Mouse (Mus musculus): ENCODE results near the gene Cyyr1. TPM values are rescaled to one million over a fixed set of nuclear protein-coding genes. Genes with fewer than 3 reads are reported as not detected.
"Not testable (repeated sequence)": the region's sequence is repeated elsewhere in the genome, so short reads cannot be mapped to it uniquely, and the experiment has no call there.

The Cyyr1 gene
- total RNA-seq (2021): 1 to 10 TPM; 3.9 to 5.1 TPM

- DNase-seq; intact Hi-C loops (cut with DNase I): not testable (repeated sequence)
Observed at GRCm38 (mm10) chr16:85553297-85553696, at the start of gene Cyyr1. Gene Cyyr1 (minus strand): TSS chr16:85553397.

GRCm38 (mm10) chr16:85588844-85589243 lies 35.6 kb upstream of the Cyyr1 start:
- no peak for DNase-seq
- intact Hi-C loops (cut with DNase I): loop anchor here (10.0 kb wide), 1 partner anchor 114 kb away; no protein-coding TSS in a partner anchor

GRCm38 (mm10) chr16:85587573-85588226 lies 34.5 kb upstream of the Cyyr1 start:
- intact Hi-C loops (cut with DNase I): loop anchor here (10.0 kb wide), 1 partner anchor 113 kb away; no protein-coding TSS in a partner anchor
- DNase-seq: no peak

GRCm38 (mm10) chr16:85566474-85566873 lies 13.3 kb upstream of the Cyyr1 start:
- intact Hi-C loops (cut with DNase I): no loop called here
- DNase-seq: no peak

GRCm38 (mm10) chr16:85553838-85554237 lies 641 bp upstream of the Cyyr1 start:
- no peak for DNase-seq
- intact Hi-C loops (cut with DNase I): no loop called here

GRCm38 (mm10) chr16:85551976-85552375 lies 1.2 kb downstream of the Cyyr1 start:
- DNase-seq; intact Hi-C loops (cut with DNase I): not testable (repeated sequence)

GRCm38 (mm10) chr16:85549971-85550567 lies 3.1 kb downstream of the Cyyr1 start:
- intact Hi-C loops (cut with DNase I): no loop called here
- peak; percentile 52 for DNase-seq

GRCm38 (mm10) chr16:85546519-85546918 lies 6.7 kb downstream of the Cyyr1 start:
- intact Hi-C loops (cut with DNase I): no loop called here
- no peak for DNase-seq

- no peak for DNase-seq
- intact Hi-C loops (cut with DNase I): no loop called here
Observed at GRCm38 (mm10) chr16:85541676-85542273, 11.4 kb downstream of the Cyyr1 start.

- no peak for DNase-seq
Observed at GRCm38 (mm10) chr16:85541023-85541422, 12.2 kb downstream of the Cyyr1 start.

GRCm38 (mm10) chr16:85538367-85538766 lies 14.8 kb downstream of the Cyyr1 start:
- intact Hi-C loops (cut with DNase I): no loop called here

More at GRCm38 (mm10) chr16:85541023-85541422, 12.2 kb downstream of the Cyyr1 start:
- intact Hi-C loops (cut with DNase I): no loop called here

GRCm38 (mm10) chr16:85536075-85536474 lies 17.1 kb downstream of the Cyyr1 start:
- intact Hi-C loops (cut with DNase I): no loop called here
- DNase-seq: no peak

More at GRCm38 (mm10) chr16:85538367-85538766, 14.8 kb downstream of the Cyyr1 start:
- DNase-seq: no peak

GRCm38 (mm10) chr16:85527743-85528620 lies 25.2 kb downstream of the Cyyr1 start:
- peak; percentile 46 for DNase-seq
- intact Hi-C loops (cut with DNase I): no loop called here

- no peak for DNase-seq
- intact Hi-C loops (cut with DNase I): no loop called here
Observed at GRCm38 (mm10) chr16:85524589-85524988, 28.6 kb downstream of the Cyyr1 start.

- intact Hi-C loops (cut with DNase I): no loop called here
- DNase-seq: no peak
Observed at GRCm38 (mm10) chr16:85507264-85507663, 45.9 kb downstream of the Cyyr1 start.

GRCm38 (mm10) chr16:85505108-85505507 lies 48.1 kb downstream of the Cyyr1 start:
- intact Hi-C loops (cut with DNase I): no loop called here
- DNase-seq: no peak

GRCm38 (mm10) chr16:85503416-85503815 lies 49.8 kb downstream of the Cyyr1 start:
- DNase-seq: no peak
- intact Hi-C loops (cut with DNase I): no loop called here

GRCm38 (mm10) chr16:85495837-85496236 lies 57.4 kb downstream of the Cyyr1 start:
- intact Hi-C loops (cut with DNase I): no loop called here
- DNase-seq: no peak

GRCm38 (mm10) chr16:85488105-85488607 lies 65.0 kb downstream of the Cyyr1 start:
- peak; percentile 32 for DNase-seq
- intact Hi-C loops (cut with DNase I): no loop called here

GRCm38 (mm10) chr16:85487266-85487665 lies 65.9 kb downstream of the Cyyr1 start:
- no peak for DNase-seq
- intact Hi-C loops (cut with DNase I): no loop called here

GRCm38 (mm10) chr16:85484557-85484956 lies 68.6 kb downstream of the Cyyr1 start:
- intact Hi-C loops (cut with DNase I): no loop called here
- DNase-seq: no peak

Data from left cerebral cortex, postnatal 4 days (tissue).